Mouse (Mus musculus) hindbrain, embryonic 12.5 days (tissue): ENCODE data around the gene Rlf. TPM values are rescaled to one million over a fixed set of nuclear protein-coding genes. Genes with fewer than 3 reads are reported as not detected.

ENCODE experiments used
- ATAC-seq: fragments of 200-750 bp; cut with Nextera tagmentation; 2 replicates; pipeline ENCODE4 v1.8.0; 2017; ENCODE audit warnings: moderate TSS enrichment; ENCODE audit not compliant: low FRiP score
- H3K27ac ChIP-seq: fragments of 300-500 bp; sonication (generic); 2 replicates; pipeline ENCODE4 v1.5.1; 2016; ENCODE audit warnings: mild to moderate bottlenecking
- H3K27me3 ChIP-seq: fragments of 300-500 bp; sonication (generic); 2 replicates; pipeline ENCODE4 v1.6.1; 2016; ENCODE audit warnings: mild to moderate bottlenecking
- H3K36me3 ChIP-seq: fragments of 300-500 bp; sonication (generic); 2 replicates; pipeline ENCODE4 v1.6.1; 2016; ENCODE audit warnings: mild to moderate bottlenecking
- H3K4me1 ChIP-seq: fragments of 300-500 bp; sonication (generic); 2 replicates; pipeline ENCODE4 v1.6.1; 2016
- H3K4me2 ChIP-seq: fragments of 300-500 bp; sonication (generic); replicated peaks from 2 replicates; pipeline ENCODE4 v1.6.1; 2016; ENCODE audit warnings: mild to moderate bottlenecking
- H3K4me3 ChIP-seq: fragments of 300-500 bp; sonication (generic); 2 replicates; pipeline ENCODE4 v1.5.1; 2016; ENCODE audit warnings: mild to moderate bottlenecking
- H3K9ac ChIP-seq: fragments of 300-500 bp; sonication (generic); 2 replicates; pipeline ENCODE4 v1.6.1; 2016; ENCODE audit warnings: mild to moderate bottlenecking, moderate library complexity
- H3K9me3 ChIP-seq: fragments of 300-500 bp; sonication (generic); replicated peaks from 2 replicates; pipeline ENCODE4 v1.6.1; 2016; ENCODE audit warnings: mild to moderate bottlenecking
- WGBS: fragments of 180-500 bp; shearing (Covaris S2); methylation state at CpG from one replicate; pipeline ENCODE4 v1.1.7; 2016; 5-methylcytosine and 5-hydroxymethylcytosine counted together
- polyA plus RNA-seq: library from polyadenylated mRNA; unstranded; fragments of >200 nt; fragmentation: Nextera tagmentation; extraction: Ambion mirVana; gene quantifications from 2 replicates; pipeline ENCODE4 v1.2.1, GENCODE M21; 2016

Gene Rlf
- polyA plus RNA-seq = 39.7 and 39.9 TPM in 2 replicates

DNA sequence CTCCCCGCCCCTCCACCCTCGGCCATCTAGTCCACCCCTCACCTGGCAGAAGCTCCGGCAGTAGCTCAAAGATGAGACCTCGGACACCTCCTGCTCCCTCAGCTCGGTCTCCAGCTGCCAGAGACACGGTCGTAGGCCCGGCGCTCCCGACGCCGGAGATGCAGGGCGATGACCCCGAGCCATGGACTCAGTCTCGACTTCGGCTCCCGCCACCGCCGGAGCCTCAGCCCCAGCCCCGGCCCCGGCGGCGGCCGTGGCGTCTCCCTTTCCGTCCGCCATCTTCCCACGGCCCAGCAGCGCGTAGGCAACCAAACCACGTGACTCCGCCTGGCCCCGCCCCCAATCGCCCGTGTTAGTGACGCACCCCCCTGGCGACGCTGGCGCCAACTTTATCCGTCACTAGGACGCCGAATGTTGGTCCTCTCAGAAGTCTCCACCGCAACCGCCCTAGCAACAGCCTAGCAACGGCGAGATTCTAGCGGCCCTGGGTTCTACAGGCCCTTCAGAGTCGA, at the start of gene Rlf:
Gene Rlf (minus strand): TSS at position 292 of the 512 bp plus-strand sequence.
- Histone ChIP-seq H3K27ac (peak within 1 kb of the TSS; percentile 92), H3K36me3 (no peaks in the 10 kb centered on the region), H3K9ac (peak within 1 kb of the TSS; percentile 94), H3K4me3 (peak within 1 kb of the TSS; percentile 90), H3K4me1 (peaks cover 18% of the 10 kb centered on the region), H3K4me2 (peak within 1 kb of the TSS; percentile 77), H3K27me3 (peaks cover 7% of the 10 kb centered on the region; the same call in 1 of the 2 replicates), H3K9me3 (no peaks in the 10 kb centered on the region)
- ATAC-seq = peak; percentile 97
- WGBS = under 1% methylated on average over 48 of the region's 48 CpGs

DNA sequence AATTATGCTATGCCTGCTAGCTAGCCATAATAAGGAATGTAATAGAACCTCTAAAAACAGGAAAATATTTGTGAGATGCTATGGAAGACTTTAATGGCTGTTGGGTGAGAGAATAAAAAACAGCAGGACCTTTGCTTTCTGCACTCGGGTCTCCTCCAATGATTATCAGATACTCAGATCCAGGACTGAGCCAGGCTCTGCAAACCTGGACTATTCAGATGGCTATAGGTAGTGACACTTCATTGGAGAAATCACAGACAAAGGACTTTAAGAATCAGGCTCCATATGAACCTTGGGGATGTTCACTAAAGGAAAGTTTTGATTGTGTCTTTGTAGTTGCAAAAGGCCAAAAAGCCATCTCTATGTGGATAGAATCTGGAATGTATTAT, 26.7 kb upstream of the Rlf start:
- Histone ChIP-seq H3K9ac (no peak overlapping the region), H3K4me1 (no peaks in the 10 kb centered on the region), H3K36me3 (no peaks in the 10 kb centered on the region), H3K4me2 (no peak overlapping the region), H3K27me3 (no peaks in the 10 kb centered on the region), H3K4me3 (no peak overlapping the region), H3K27ac (no peak overlapping the region), H3K9me3 (no peaks in the 10 kb centered on the region)
- ATAC-seq = no peak
- WGBS = 80% methylated on average over 1 of the region's 1 CpGs

DNA sequence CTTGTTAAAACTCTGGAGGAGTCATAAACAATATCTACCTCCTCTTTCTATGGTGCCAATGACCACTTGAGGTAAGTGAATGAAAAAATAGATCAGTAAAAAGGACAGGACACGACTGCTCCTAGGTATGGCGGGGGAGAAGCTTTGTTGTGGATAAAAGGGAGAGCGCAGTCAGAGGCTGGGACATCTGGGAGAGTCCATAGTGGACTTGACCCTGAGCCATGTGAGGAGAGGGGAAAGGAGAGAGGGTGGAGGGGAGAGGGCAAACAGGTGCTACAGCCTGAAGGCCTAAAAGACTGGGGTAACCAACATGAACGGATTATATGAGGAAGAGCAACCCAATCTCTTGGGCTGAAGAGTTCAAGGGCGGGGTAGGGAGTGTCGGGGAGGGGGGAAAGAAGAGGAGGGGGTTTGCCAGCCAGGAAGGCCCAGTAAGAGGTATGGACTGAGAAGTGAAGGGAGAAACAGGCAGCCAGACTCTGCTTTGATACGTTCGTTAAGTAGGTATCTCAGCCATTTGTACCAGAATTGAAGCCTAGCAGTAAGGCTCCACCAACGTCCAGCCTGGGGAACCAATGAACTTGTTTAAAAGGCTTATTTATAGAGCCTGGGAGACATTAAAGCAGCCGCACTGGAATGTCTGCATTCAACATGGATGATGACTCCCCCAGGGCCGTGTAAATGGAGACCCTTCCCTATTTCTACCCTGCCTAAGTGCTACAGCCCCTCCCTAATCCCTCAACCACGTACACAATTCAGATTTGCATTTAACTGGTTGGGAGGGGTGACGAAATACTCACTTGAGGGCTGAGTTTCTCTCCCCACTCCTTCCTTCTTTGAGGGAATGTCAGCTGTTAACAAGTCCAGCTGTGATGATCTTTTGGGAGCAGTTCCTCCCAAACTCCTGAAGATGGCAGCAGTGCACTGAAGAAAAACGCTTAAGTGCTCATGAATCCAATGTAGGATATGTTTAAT, 26.0 kb upstream of the Rlf start:
- ATAC-seq = peak; percentile 52; the same call in 1 of the 2 replicates
- Histone ChIP-seq H3K9ac (no peak overlapping the region), H3K36me3 (no peaks in the 10 kb centered on the region), H3K9me3 (no peaks in the 10 kb centered on the region), H3K4me2 (no peak overlapping the region), H3K27me3 (no peaks in the 10 kb centered on the region), H3K4me1 (no peaks in the 10 kb centered on the region), H3K27ac (no peak overlapping the region), H3K4me3 (no peak overlapping the region)
- WGBS = 44% methylated on average over 14 of the region's 14 CpGs

DNA sequence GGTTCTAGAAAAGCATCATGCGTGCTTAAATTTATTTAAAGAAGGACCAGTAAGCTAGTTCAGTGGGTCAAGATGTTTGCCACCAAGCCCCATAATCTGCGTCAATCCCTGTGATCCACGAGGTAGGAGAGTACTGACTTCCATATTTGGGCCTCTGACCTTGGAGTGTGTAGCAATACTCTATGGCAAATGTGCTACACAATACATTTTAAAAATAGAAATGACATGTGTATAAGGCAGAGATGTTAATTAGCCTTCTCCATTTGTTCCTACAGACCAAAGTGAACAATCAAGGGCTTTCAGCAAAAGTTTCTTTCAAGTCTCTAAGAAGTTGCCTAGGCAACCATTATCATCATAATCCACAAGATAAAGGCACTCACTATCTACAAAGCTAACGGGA, 25.0 kb upstream of the Rlf start:
- Histone ChIP-seq H3K27ac (no peak overlapping the region), H3K4me3 (no peak overlapping the region), H3K27me3 (no peaks in the 10 kb centered on the region), H3K36me3 (no peaks in the 10 kb centered on the region), H3K4me1 (no peaks in the 10 kb centered on the region), H3K9ac (no peak overlapping the region), H3K4me2 (no peak overlapping the region), H3K9me3 (no peaks in the 10 kb centered on the region)
- 43% methylated on average over 4 of the region's 4 CpGs for WGBS
- no peak for ATAC-seq

DNA sequence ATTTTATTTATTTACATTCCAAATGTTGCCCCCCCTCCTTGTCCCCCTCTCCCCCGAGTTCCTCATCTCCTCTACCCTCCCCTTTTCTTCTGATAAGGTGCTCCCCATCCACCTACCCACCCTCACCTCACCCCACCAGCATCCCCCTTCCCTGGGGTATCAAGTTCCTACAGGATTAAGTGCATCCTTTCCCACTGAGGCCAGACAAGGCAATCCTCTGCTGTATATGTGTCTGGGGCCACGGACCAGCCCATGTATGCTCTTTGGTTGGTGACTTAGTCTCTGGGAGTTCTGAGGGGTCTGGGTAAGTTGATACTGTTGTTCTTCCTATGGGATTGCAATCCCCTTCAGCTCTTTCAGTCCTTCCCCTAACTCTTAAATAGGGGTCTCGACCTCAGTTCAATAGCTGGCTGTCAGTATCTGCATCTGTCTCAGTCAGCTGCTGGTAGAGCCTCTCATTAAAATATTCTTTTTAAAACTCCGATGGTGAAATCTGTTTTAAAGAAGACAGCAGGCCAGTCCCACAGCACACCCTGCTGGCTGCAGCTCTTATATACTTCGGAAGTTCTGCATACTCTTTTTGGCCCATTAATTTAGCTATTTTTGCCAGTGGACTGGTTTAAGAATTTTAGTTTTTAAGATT, 17.0 kb upstream of the Rlf start:
- Histone ChIP-seq H3K9me3 (no peaks in the 10 kb centered on the region), H3K4me3 (no peak overlapping the region), H3K27me3 (no peaks in the 10 kb centered on the region), H3K36me3 (no peaks in the 10 kb centered on the region), H3K27ac (no peak overlapping the region; the same call in 1 of the 2 replicates), H3K4me2 (peak overlapping the region; percentile 58), H3K4me1 (peaks cover 8% of the 10 kb centered on the region), H3K9ac (no peak overlapping the region)
- ATAC-seq = peak; percentile 44
- WGBS = 4% methylated on average over 5 of the region's 5 CpGs

GRCm38 (mm10) chr4:121230943-121231614, 16.2 kb upstream of the Rlf start:
- Histone ChIP-seq H3K27ac (peak overlapping the region; percentile 44; the same call in 1 of the 2 replicates), H3K4me1 (peaks cover 8% of the 10 kb centered on the region), H3K9me3 (no peaks in the 10 kb centered on the region), H3K4me3 (peak overlapping the region; percentile 29), H3K36me3 (no peaks in the 10 kb centered on the region), H3K27me3 (no peaks in the 10 kb centered on the region), H3K9ac (peak overlapping the region; percentile 51; the same call in 1 of the 2 replicates), H3K4me2 (peak overlapping the region; percentile 58)
- WGBS = 2% methylated on average over 16 of the region's 16 CpGs
- ATAC-seq = peak; percentile 71

- no peak for ATAC-seq
- peaks cover 8% of the 10 kb centered on the region for H3K4me1 ChIP-seq
- no peaks in the 10 kb centered on the region for H3K9me3 ChIP-seq
- H3K27me3 ChIP-seq = no peaks in the 10 kb centered on the region
- no peak overlapping the region for H3K4me2 ChIP-seq
- no peak overlapping the region for H3K4me3 ChIP-seq
- H3K27ac ChIP-seq = no peak overlapping the region
- WGBS = 67% methylated on average over 1 of the region's 1 CpGs
- no peaks in the 10 kb centered on the region for H3K36me3 ChIP-seq
- no peak overlapping the region for H3K9ac ChIP-seq
These were observed 12.2 kb upstream of the Rlf start for GRCm38 (mm10) chr4:121227072-121227471.

DNA sequence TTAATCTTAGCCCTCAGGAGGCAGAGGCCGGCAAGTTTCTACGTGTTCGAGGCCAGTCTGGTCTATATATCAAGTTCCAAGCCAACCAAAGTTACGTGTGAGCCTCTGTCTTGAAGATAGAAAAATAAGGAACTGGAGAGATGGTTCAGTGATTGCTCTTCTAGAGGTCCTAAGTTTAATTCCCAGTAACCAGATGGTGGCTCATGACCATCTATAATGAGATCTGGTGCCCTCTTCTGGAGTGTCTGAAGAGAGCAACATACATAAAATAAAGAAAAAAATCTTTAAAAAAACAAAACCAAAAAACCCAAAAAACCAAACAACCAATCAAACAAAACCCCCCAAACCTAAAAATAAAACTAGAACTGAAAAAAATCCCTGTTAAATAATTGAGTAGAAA, 10.3 kb upstream of the Rlf start:
- no peak for ATAC-seq
- Histone ChIP-seq H3K36me3 (no peaks in the 10 kb centered on the region), H3K9ac (no peak overlapping the region), H3K9me3 (no peaks in the 10 kb centered on the region), H3K4me3 (no peak overlapping the region), H3K27me3 (no peaks in the 10 kb centered on the region), H3K4me2 (no peak overlapping the region), H3K27ac (no peak overlapping the region), H3K4me1 (no peaks in the 10 kb centered on the region)
- WGBS = 87% methylated on average over 4 of the region's 4 CpGs

- Histone ChIP-seq H3K27ac (no peak overlapping the region), H3K9ac (no peak overlapping the region), H3K27me3 (peaks cover 4% of the 10 kb centered on the region; the same call in 1 of the 2 replicates), H3K4me2 (no peak overlapping the region), H3K9me3 (no peaks in the 10 kb centered on the region), H3K36me3 (no peaks in the 10 kb centered on the region), H3K4me3 (no peak overlapping the region), H3K4me1 (no peaks in the 10 kb centered on the region)
- no peak for ATAC-seq
- 81% methylated on average over 1 of the region's 1 CpGs for WGBS
These were observed 8.3 kb upstream of the Rlf start for GRCm38 (mm10) chr4:121223136-121223535.

DNA sequence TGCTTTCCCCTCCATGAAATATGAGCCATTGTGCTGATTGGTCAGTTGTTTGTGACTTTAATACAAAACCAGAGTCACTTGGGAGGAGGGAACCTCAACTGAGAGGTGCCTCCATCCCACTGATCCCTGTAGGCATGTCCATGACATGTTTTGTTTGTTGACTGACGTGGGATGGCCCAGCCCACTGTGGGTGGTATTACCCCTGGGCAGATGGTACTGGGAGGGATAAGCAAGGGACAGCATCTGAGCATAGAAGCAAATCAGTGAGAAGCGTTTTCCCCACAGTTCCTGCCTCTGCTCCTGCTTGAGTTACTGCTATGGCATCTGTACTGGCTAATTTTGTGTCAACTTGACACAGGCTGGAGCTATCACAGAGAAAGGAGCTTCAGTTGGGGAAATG, 1.3 kb upstream of the Rlf start:
- no peak for ATAC-seq
- 71% methylated on average over 2 of the region's 2 CpGs for WGBS

GRCm38 (mm10) chr4:121215489-121215888, 605 bp upstream of the Rlf start:
- Histone ChIP-seq H3K4me3 (peak overlapping the region; percentile 90), H3K9ac (peak overlapping the region; percentile 94), H3K4me1 (peaks cover 18% of the 10 kb centered on the region), H3K9me3 (no peaks in the 10 kb centered on the region), H3K27ac (peak overlapping the region; percentile 80), H3K27me3 (peaks cover 7% of the 10 kb centered on the region; the same call in 1 of the 2 replicates), H3K36me3 (no peaks in the 10 kb centered on the region), H3K4me2 (peak overlapping the region; percentile 51)
- WGBS = 29% methylated on average over 5 of the region's 5 CpGs
- ATAC-seq = peak; percentile 5

More for the DNA sequence above, 1.3 kb upstream of the Rlf start:
- Histone ChIP-seq H3K9me3 (no peaks in the 10 kb centered on the region), H3K4me2 (no peak overlapping the region), H3K9ac (no peak overlapping the region), H3K36me3 (no peaks in the 10 kb centered on the region), H3K4me1 (peaks cover 18% of the 10 kb centered on the region), H3K27me3 (peaks cover 7% of the 10 kb centered on the region; the same call in 1 of the 2 replicates), H3K27ac (no peak overlapping the region), H3K4me3 (no peak overlapping the region)
